Mouse (Mus musculus): ENCODE results near the gene Hist1h2ak. TPM values are rescaled to one million over a fixed set of nuclear protein-coding genes. Genes with fewer than 3 reads are reported as not detected.
"Not testable (repeated sequence)": the region's sequence is repeated elsewhere in the genome, so short reads cannot be mapped to it uniquely, and the experiment has no call there.

Hist1h2ak gene
- total RNA-seq, 1 experiment from 2014 or later: 1,047 TPM

- ATAC-seq (replicated peaks; ENCODE audit: low read depth, poor library complexity, severe bottlenecking): no peak
Measured at GRCm38 (mm10) chr13:21722373-21722925, 31.2 kb downstream of the Hist1h2ak start.

- peak; percentile 92 for ATAC-seq (replicated peaks; ENCODE audit: low read depth, poor library complexity, severe bottlenecking)
Measured at GRCm38 (mm10) chr13:21721757-21722372, 31.8 kb downstream of the Hist1h2ak start, which contains the start of gene Hist1h2bm. TSS of gene Hist1h2bm (plus strand) at chr13:21722044.

- ATAC-seq (replicated peaks; ENCODE audit: low read depth, poor library complexity, severe bottlenecking): not testable (repeated sequence)
Measured at GRCm38 (mm10) chr13:21721107-21721756, 32.4 kb downstream of the Hist1h2ak start.

GRCm38 (mm10) chr13:21718381-21719080 lies 35.1 kb downstream of the Hist1h2ak start:
- no peak for ATAC-seq (replicated peaks; ENCODE audit: low read depth, poor library complexity, severe bottlenecking)

- ATAC-seq (replicated peaks; ENCODE audit: low read depth, poor library complexity, severe bottlenecking): peak; percentile 36
Measured at GRCm38 (mm10) chr13:21717397-21718357, 36.0 kb downstream of the Hist1h2ak start, which contains the start of gene Hist1h3h. TSS of gene Hist1h3h (plus strand) at chr13:21717659.

GRCm38 (mm10) chr13:21716540-21717391 lies 36.9 kb downstream of the Hist1h2ak start:
- peak; percentile 28 for ATAC-seq (replicated peaks; ENCODE audit: low read depth, poor library complexity, severe bottlenecking)

GRCm38 (mm10) chr13:21715864-21716539 lies 37.6 kb downstream of the Hist1h2ak start, which contains the start of the genes Hist1h2bl and Hist1h2ai:
TSS of gene Hist1h2bl (minus strand) at chr13:21716143.
TSS of gene Hist1h2ai (plus strand) at chr13:21716422.
- peak; percentile 86 for ATAC-seq (replicated peaks; ENCODE audit: low read depth, poor library complexity, severe bottlenecking)

- peak; percentile 11; the same call in 1 of the 2 replicates for ATAC-seq (replicated peaks; ENCODE audit: low read depth, poor library complexity, severe bottlenecking)
Measured at GRCm38 (mm10) chr13:21715131-21715863, 38.3 kb downstream of the Hist1h2ak start.

GRCm38 (mm10) chr13:21714725-21715124 lies 38.9 kb downstream of the Hist1h2ak start:
- ATAC-seq (replicated peaks; ENCODE audit: low read depth, poor library complexity, severe bottlenecking): peak; percentile 15

GRCm38 (mm10) chr13:21711698-21712097 lies 41.9 kb downstream of the Hist1h2ak start:
- no peak for ATAC-seq (replicated peaks; ENCODE audit: low read depth, poor library complexity, severe bottlenecking)

- ATAC-seq (replicated peaks; ENCODE audit: low read depth, poor library complexity, severe bottlenecking): peak; percentile 17; the same call in 1 of the 2 replicates
Measured at GRCm38 (mm10) chr13:21710821-21711525, 42.7 kb downstream of the Hist1h2ak start.

GRCm38 (mm10) chr13:21710031-21710711 lies 43.5 kb downstream of the Hist1h2ak start:
- peak; percentile 85 for ATAC-seq (replicated peaks; ENCODE audit: low read depth, poor library complexity, severe bottlenecking)

GRCm38 (mm10) chr13:21706669-21707068 lies 47.0 kb downstream of the Hist1h2ak start:
- ATAC-seq (replicated peaks; ENCODE audit: low read depth, poor library complexity, severe bottlenecking): no peak
